Mouse (Mus musculus): ENCODE measurements around the gene Ppp1r16b.

- no peak for TF ChIP-seq CTCF (IDR thresholded peaks at IDR 0.05; ENCODE audit: control insufficient read depth, insufficient read depth, insufficient read length)
- no peak for TF ChIP-seq MYOD1 (IDR thresholded peaks at IDR 0.05; ENCODE audit: control insufficient read depth, insufficient read length, low read depth)
- TF ChIP-seq USF1 (IDR thresholded peaks at IDR 0.05; ENCODE audit: low read depth) = no peak
- TF ChIP-seq MAX (IDR thresholded peaks at IDR 0.05) = no peak
- TF ChIP-seq FOSL1 (IDR thresholded peaks at IDR 0.05; ENCODE audit: insufficient read depth, low read length, poor library complexity, severe bottlenecking) = no peak
Observed at GRCm38 (mm10) chr2:158708121-158708520, 42.9 kb downstream of the Ppp1r16b start.

Measured in C2C12 (cell line).